12 mouse cellular contexts compared by ENCODE assay signal in the genomic region with DNA sequence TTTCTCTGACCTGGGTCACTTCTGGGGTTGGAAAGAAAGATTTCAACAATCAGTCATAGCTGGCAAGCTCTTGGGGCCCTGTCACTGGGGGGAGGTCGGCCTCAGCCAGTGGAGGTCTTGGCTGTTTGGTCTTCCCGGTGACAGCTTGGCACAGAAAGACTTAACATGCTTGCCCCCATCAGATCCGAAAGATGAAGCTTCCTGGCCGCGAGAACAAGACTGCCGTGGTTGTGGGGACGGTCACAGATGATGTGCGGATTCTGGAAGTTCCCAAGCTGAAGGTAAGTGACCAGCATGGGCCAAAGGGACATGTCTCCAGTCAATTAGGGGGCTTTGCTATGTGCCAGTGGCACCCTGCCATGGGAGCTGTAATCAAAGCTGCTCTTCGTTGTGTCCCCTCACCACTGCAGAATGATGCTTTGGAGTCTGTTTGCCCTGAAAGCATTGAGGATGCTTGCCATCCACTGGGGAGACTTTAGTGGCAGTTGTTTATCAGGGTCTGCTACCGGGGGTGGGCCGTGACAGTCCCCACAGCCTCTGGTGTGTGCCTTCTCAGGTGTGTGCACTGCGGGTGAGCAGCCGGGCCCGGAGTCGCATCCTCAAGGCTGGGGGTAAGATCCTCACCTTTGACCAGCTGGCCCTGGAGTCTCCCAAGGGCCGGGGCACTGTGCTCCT. TPM values are rescaled to one million over a fixed set of nuclear protein-coding genes. Genes with fewer than 3 reads are reported as not detected.
A peak's percentile ranks its signal among the peaks of the same experiment; 100 is the strongest.
DNase-seq lines count a peak whose midpoint lies in the region; ATAC-seq and TF ChIP-seq lines count a peak whose summit lies in the region.
"Had no signal": no experiment of that assay in that cellular context is flagged by ENCODE, and none has a peak within 500 bp of the region (broad histone marks: within the 10 kb centered on the region; RNA-seq: fewer than 3 reads in every experiment).

No protein-coding gene starts in this region.

- H3K9ac ChIP-seq in heart, embryonic 12.5 days, result peak overlapping the region; percentile 97; the same call in 1 of the 2 replicates
- no peak overlapping the region for H3K9ac ChIP-seq in heart, adult 2 months (ENCODE audit: low read depth, low read length)
- peak overlapping the region; percentile 95; the same call in 1 of the 2 replicates for H3K9ac ChIP-seq in embryonic facial prominence, embryonic 15.5 days
- H3K9ac ChIP-seq in liver, embryonic 12.5 days, result peak overlapping the region; percentile 91

- peak overlapping the region; percentile 92 for H3K4me2 ChIP-seq in heart, embryonic 12.5 days
- H3K4me2 ChIP-seq in embryonic facial prominence, embryonic 15.5 days (replicated peaks), result peak overlapping the region; percentile 91
- H3K4me2 ChIP-seq in liver, embryonic 12.5 days, result peak overlapping the region; percentile 86

- H3K4me1 ChIP-seq in heart, embryonic 12.5 days (replicated peaks), result peaks cover 37% of the 10 kb centered on the region
- peaks cover 11% of the 10 kb centered on the region for H3K4me1 ChIP-seq in heart, adult 2 months (ENCODE audit: control insufficient read depth, insufficient read depth, low read length)
- peaks cover 67% of the 10 kb centered on the region for H3K4me1 ChIP-seq in E14TG2a.4 (replicated peaks; ENCODE audit: low read depth, low read length)
- peaks cover 35% of the 10 kb centered on the region for H3K4me1 ChIP-seq in embryonic facial prominence, embryonic 15.5 days
- peaks cover 49% of the 10 kb centered on the region for H3K4me1 ChIP-seq in liver, embryonic 12.5 days

- intact Hi-C loops in heart, adult 2 months (cut with DNase I), result loop anchor here (5.0 to 10.0 kb wide), 3 partner anchors 87 to 975 kb away; a partner anchor contains a TSS

- no peaks in the 10 kb centered on the region; the same call in 1 of the 2 replicates for H3K79me2 ChIP-seq in heart, adult 2 months (replicated peaks; ENCODE audit: control insufficient read depth, insufficient read depth, low read length)

- no peak for DNase-seq in heart, adult 2 months
- DNase-seq in natural killer cell, adult 2 months (ENCODE audit: low spot score in 2 of 2), result no peak
- DNase-seq in retina, postnatal 1 day, result no peak
- DNase-seq: lung, adult 18-20 months had no signal

- no peak for TF ChIP-seq EP300 in heart, adult 2 months (IDR thresholded peaks at IDR 0.05; ENCODE audit: insufficient read depth, low read depth, low read length)

- H3K4me3 ChIP-seq in heart, embryonic 12.5 days, result peak overlapping the region; percentile 95; the same call in 1 of the 2 replicates
- H3K4me3 ChIP-seq in heart, adult 2 months, result no peak overlapping the region
- peak overlapping the region; percentile 99 for H3K4me3 ChIP-seq in E14TG2a.4 (replicated peaks; ENCODE audit: low read length)
- H3K4me3 ChIP-seq in embryonic facial prominence, embryonic 15.5 days (replicated peaks), result peak overlapping the region; percentile 82
- H3K4me3 ChIP-seq in liver, embryonic 12.5 days, result peak overlapping the region; percentile 80

- ATAC-seq in heart, embryonic 12.5 days (ENCODE audit: insufficient number of reproducible peaks, low FRiP score), result no peak
- ATAC-seq in embryonic facial prominence, embryonic 15.5 days (ENCODE audit: insufficient number of reproducible peaks, low FRiP score, low TSS enrichment, low read depth), result no peak
- no peak for ATAC-seq in liver, embryonic 12.5 days
- no peak for ATAC-seq in granulocyte monocyte progenitor cell, adult 5-6 weeks (replicated peaks; ENCODE audit: poor library complexity, severe bottlenecking)
- ATAC-seq: Patski had no signal

- H3K9me3 ChIP-seq in heart, embryonic 12.5 days (replicated peaks), result no peaks in the 10 kb centered on the region
- no peaks in the 10 kb centered on the region for H3K9me3 ChIP-seq in E14TG2a.4 (ENCODE audit: low read length)
- H3K9me3 ChIP-seq in embryonic facial prominence, embryonic 15.5 days (replicated peaks), result no peaks in the 10 kb centered on the region
- H3K9me3 ChIP-seq in liver, embryonic 12.5 days (replicated peaks), result no peaks in the 10 kb centered on the region

- 89% methylated on average over 15 of the region's 16 CpGs for WGBS in heart, embryonic 12.5 days
- WGBS in heart, adult 2 months, result 88% methylated on average over 16 of the region's 16 CpGs
- WGBS in embryonic facial prominence, embryonic 15.5 days, result 90% methylated on average over 16 of the region's 16 CpGs
- 89% methylated on average over 16 of the region's 16 CpGs for WGBS in liver, embryonic 12.5 days (ENCODE audit: insufficient replicate concordance)

- no peak for TF ChIP-seq CTCF in heart, adult 2 months (IDR thresholded peaks at IDR 0.05)
- no peak for TF ChIP-seq CTCF in E14TG2a.4 (conservative IDR thresholded peaks at IDR 0.05; ENCODE audit: low read length)

- no peaks in the 10 kb centered on the region for H3K27me3 ChIP-seq in heart, embryonic 12.5 days (replicated peaks)
- no peaks in the 10 kb centered on the region for H3K27me3 ChIP-seq in heart, adult 2 months (ENCODE audit: control insufficient read depth, insufficient read depth, low read length)
- H3K27me3 ChIP-seq in E14TG2a.4 (ENCODE audit: insufficient read depth, low read length), result no peaks in the 10 kb centered on the region
- H3K27me3 ChIP-seq in embryonic facial prominence, embryonic 15.5 days, result no peaks in the 10 kb centered on the region
- H3K27me3 ChIP-seq in liver, embryonic 12.5 days (replicated peaks), result no peaks in the 10 kb centered on the region
- H3K27me3 ChIP-seq: Patski had no signal

- no peak overlapping the region for H3K27ac ChIP-seq in heart, embryonic 12.5 days (ENCODE audit: poor library complexity, severe bottlenecking)
- H3K27ac ChIP-seq in heart, adult 2 months, result no peak overlapping the region
- no peak overlapping the region for H3K27ac ChIP-seq in embryonic facial prominence, embryonic 15.5 days (replicated peaks)
- H3K27ac ChIP-seq in liver, embryonic 12.5 days, result peak overlapping the region; percentile 83

- no peak for TF ChIP-seq POLR2A in heart, adult 2 months (IDR thresholded peaks at IDR 0.05; ENCODE audit: insufficient read depth, low read depth, low read length)

- H3K36me3 ChIP-seq in heart, embryonic 12.5 days, result peaks cover 59% of the 10 kb centered on the region
- H3K36me3 ChIP-seq in heart, adult 2 months (ENCODE audit: control insufficient read depth, insufficient read depth, low read length), result peaks cover 3% of the 10 kb centered on the region
- peaks cover 75% of the 10 kb centered on the region for H3K36me3 ChIP-seq in E14TG2a.4 (ENCODE audit: insufficient read depth, low read length)
- H3K36me3 ChIP-seq in embryonic facial prominence, embryonic 15.5 days, result peaks cover 52% of the 10 kb centered on the region
- peaks cover 62% of the 10 kb centered on the region for H3K36me3 ChIP-seq in liver, embryonic 12.5 days

RNA-seq across cellular contexts. Expression of a gene that starts 1.1 kb away (rescaled TPM):
- 0.29 and 0.33 TPM in 2 replicates for polyA plus RNA-seq in heart, embryonic 12.5 days (2016; fragmentation: Nextera tagmentation; extraction: Ambion mirVana)
- under 1 TPM; 0.13 to 0.34 TPM for total RNA-seq in heart, adult 2 months (2021)
- polyA plus RNA-seq in heart, adult 2 months (2012; rRNA removed), result 0.64 and 1.1 TPM in 2 replicates
- 2.1 and 3.2 TPM in 2 replicates for polyA plus RNA-seq in embryonic facial prominence, embryonic 15.5 days (2015; fragmentation: Nextera tagmentation; extraction: Ambion mirVana)
- 0.67 and 0.81 TPM in 2 replicates for polyA plus RNA-seq in liver, embryonic 12.5 days (2016; fragmentation: Nextera tagmentation; extraction: Ambion mirVana)
- total RNA-seq in granulocyte monocyte progenitor cell, adult 5-6 weeks (2014; fragmentation: Nextera tagmentation), result 0.34 and 0.90 TPM in 2 replicates
- total RNA-seq in granulocyte monocyte progenitor cell, adult 5-6 weeks (2017), result 0.39 and 0.77 TPM in 2 replicates

RNA-seq across cellular contexts. Expression of a gene that starts 2.1 kb away (rescaled TPM):
- 18.5 and 20.0 TPM in 2 replicates for polyA plus RNA-seq in heart, embryonic 12.5 days (2016; fragmentation: Nextera tagmentation; extraction: Ambion mirVana)
- 10 to 100 TPM; 15.9 to 18.2 TPM for total RNA-seq in heart, adult 2 months (2021)
- polyA plus RNA-seq in heart, adult 2 months (2012; rRNA removed), result 24.1 and 24.9 TPM in 2 replicates
- 38.4 and 43.4 TPM in 2 replicates for polyA plus RNA-seq in embryonic facial prominence, embryonic 15.5 days (2015; fragmentation: Nextera tagmentation; extraction: Ambion mirVana)
- polyA plus RNA-seq in liver, embryonic 12.5 days (2016; fragmentation: Nextera tagmentation; extraction: Ambion mirVana), result 14.8 and 16.1 TPM in 2 replicates
- total RNA-seq in granulocyte monocyte progenitor cell, adult 5-6 weeks (2014; fragmentation: Nextera tagmentation), result 14.9 and 26.4 TPM in 2 replicates
- total RNA-seq in granulocyte monocyte progenitor cell, adult 5-6 weeks (2017), result 10.0 and 10.6 TPM in 2 replicates

RNA-seq across cellular contexts. Expression of a gene that starts 4.6 kb away (rescaled TPM):
- polyA plus RNA-seq in heart, embryonic 12.5 days (2016; fragmentation: Nextera tagmentation; extraction: Ambion mirVana), result 603 and 625 TPM in 2 replicates
- 100 to 1,000 TPM; 496 to 617 TPM for total RNA-seq in heart, adult 2 months (2021)
- 580 and 697 TPM in 2 replicates for polyA plus RNA-seq in heart, adult 2 months (2012; rRNA removed)
- 1,062 and 1,100 TPM in 2 replicates for polyA plus RNA-seq in embryonic facial prominence, embryonic 15.5 days (2015; fragmentation: Nextera tagmentation; extraction: Ambion mirVana)
- 892 and 939 TPM in 2 replicates for polyA plus RNA-seq in liver, embryonic 12.5 days (2016; fragmentation: Nextera tagmentation; extraction: Ambion mirVana)
- 2,165 and 2,847 TPM in 2 replicates for total RNA-seq in granulocyte monocyte progenitor cell, adult 5-6 weeks (2014; fragmentation: Nextera tagmentation)
- total RNA-seq in granulocyte monocyte progenitor cell, adult 5-6 weeks (2017), result 1,831 and 2,021 TPM in 2 replicates

RNA-seq across cellular contexts. Expression of a gene that starts 5.7 kb away (rescaled TPM):
- not detected in 2 replicates for polyA plus RNA-seq in heart, embryonic 12.5 days (2016; fragmentation: Nextera tagmentation; extraction: Ambion mirVana)
- not detected for total RNA-seq in heart, adult 2 months (2021)
- not detected in 2 replicates for polyA plus RNA-seq in heart, adult 2 months (2012; rRNA removed)
- 0.24 and 0.25 TPM in 2 replicates for polyA plus RNA-seq in embryonic facial prominence, embryonic 15.5 days (2015; fragmentation: Nextera tagmentation; extraction: Ambion mirVana)
- polyA plus RNA-seq in liver, embryonic 12.5 days (2016; fragmentation: Nextera tagmentation; extraction: Ambion mirVana), result not detected in 2 replicates
- not detected in 2 replicates for total RNA-seq in granulocyte monocyte progenitor cell, adult 5-6 weeks (2014; fragmentation: Nextera tagmentation)
- total RNA-seq in granulocyte monocyte progenitor cell, adult 5-6 weeks (2017), result not detected in 2 replicates
- total RNA-seq: heart, postnatal 25 days had no signal
- polyA plus RNA-seq: Patski; spleen, adult 2 months had no signal

RNA-seq across cellular contexts. Expression of a gene that starts 15.0 kb away (rescaled TPM):
- polyA plus RNA-seq in heart, embryonic 12.5 days (2016; fragmentation: Nextera tagmentation; extraction: Ambion mirVana), result 4.1 and 5.3 TPM in 2 replicates
- total RNA-seq in heart, adult 2 months (2021), result 100 to 1,000 TPM in 1 of 2 experiments, 1 to 10 TPM in 1; 6.4 to 134 TPM
- 49.3 and 93.6 TPM in 2 replicates for polyA plus RNA-seq in heart, adult 2 months (2012; rRNA removed)
- polyA plus RNA-seq in embryonic facial prominence, embryonic 15.5 days (2015; fragmentation: Nextera tagmentation; extraction: Ambion mirVana), result 6.8 and 7.0 TPM in 2 replicates
- 1.1 and 1.8 TPM in 2 replicates for polyA plus RNA-seq in liver, embryonic 12.5 days (2016; fragmentation: Nextera tagmentation; extraction: Ambion mirVana)
- 1.7 and 3.1 TPM in 2 replicates for total RNA-seq in granulocyte monocyte progenitor cell, adult 5-6 weeks (2014; fragmentation: Nextera tagmentation)
- total RNA-seq in granulocyte monocyte progenitor cell, adult 5-6 weeks (2017), result 4.0 and 6.3 TPM in 2 replicates
